Mouse (Mus musculus) MN1 (cell line): Measurements from ENCODE around the gene Uckl1.

ENCODE experiments used
- DNase-seq: peaks from one replicate; pipeline ENCODE4 v3.0.0-alpha.2; 2016; ENCODE audit warnings: low spot score

Uckl1 gene

DNA sequence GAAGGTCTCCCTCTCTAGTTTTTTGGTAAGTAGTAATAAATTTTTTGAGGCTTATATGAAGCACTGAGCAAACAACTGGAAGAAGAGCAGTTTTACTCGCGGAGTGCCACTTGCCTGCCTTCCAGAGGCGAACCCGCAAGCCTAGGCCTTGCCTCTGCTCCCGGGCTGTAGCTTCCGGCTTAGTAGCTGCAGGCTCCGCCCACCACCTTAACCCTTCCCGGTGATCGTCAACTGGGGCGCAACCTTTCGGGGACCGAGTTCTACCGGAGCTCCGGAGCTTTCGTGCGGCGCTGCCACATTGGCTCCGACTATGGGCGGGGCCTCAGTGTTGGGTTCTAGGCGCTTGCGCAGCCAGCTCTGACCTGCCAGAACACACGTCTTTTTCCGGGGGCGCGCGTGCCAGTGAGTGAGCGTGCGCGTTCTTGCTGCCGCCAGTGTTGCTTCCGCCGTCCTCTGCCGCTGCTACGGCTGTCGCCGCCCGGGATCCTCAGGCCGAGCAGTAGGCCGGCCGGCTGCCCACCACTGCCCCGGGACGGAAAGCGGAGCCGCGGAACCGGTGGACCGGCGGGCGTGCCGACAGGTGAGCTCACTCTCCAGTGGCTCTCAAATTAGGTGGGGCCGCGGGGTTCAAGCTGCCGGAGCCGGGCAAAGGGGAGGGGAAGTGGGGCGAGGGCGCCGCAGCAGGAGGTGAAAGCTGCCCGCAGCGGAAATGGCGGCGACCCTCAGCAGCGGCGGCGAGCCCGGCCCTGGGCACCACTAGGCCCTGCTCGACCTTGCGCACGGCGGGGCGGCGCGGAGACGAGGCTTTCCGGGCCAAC is 64.4 kb downstream of the Uckl1 start, which contains the start of gene Dnajc5:
Gene Dnajc5, plus strand, starts transcription at position 368 of the 818 bp plus-strand sequence.
- DNase-seq = peak; percentile 98

DNA sequence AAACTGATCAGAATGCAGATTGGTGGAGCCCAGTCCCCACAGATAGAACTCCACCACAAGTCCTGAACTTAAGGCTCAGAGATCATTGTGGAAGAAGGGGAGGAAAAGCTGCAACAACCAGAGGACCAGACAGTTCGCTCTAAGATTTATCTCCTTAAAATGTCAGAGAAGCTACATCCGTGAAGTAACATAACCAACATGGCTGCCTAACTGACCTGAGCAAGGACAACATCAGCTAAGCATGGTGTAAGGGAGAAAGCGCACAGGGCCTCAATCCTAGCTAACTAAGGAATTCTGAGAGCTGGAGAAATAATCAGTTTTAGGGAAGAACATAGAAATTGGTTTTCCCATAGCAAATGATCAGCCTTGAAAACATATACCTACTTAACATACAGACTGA is 65.5 kb downstream of the Uckl1 start:
- DNase-seq = peak; percentile 45
